Mouse (Mus musculus) kidney, embryonic 16.5 days (tissue): Measurements from ENCODE around the gene Nav2. TPM values are rescaled to one million over a fixed set of nuclear protein-coding genes. Genes with fewer than 3 reads are reported as not detected.

Experiments used
- ATAC-seq: fragments of 200-750 bp; cut with Nextera tagmentation; 2 replicates; pipeline ENCODE4 v1.8.0; 2017; ENCODE audit warnings: moderate TSS enrichment; ENCODE audit not compliant: low FRiP score, low TSS enrichment
- H3K27ac ChIP-seq: fragments of 300-500 bp; sonication (generic); 2 replicates; pipeline ENCODE4 v1.5.1; 2014; ENCODE audit warnings: low read length
- H3K27me3 ChIP-seq: fragments of 300-500 bp; sonication (generic); 2 replicates; pipeline ENCODE4 v1.6.1; 2014; ENCODE audit warnings: low read length, control low read depth, mixed read lengths; ENCODE audit not compliant: insufficient read depth
- H3K36me3 ChIP-seq: fragments of 300-500 bp; sonication (generic); 2 replicates; pipeline ENCODE4 v1.6.1; 2014; ENCODE audit warnings: low read length, control low read depth, mixed read lengths; ENCODE audit not compliant: insufficient read depth
- H3K4me1 ChIP-seq: fragments of 300-500 bp; sonication (generic); 2 replicates; pipeline ENCODE4 v1.6.1; 2014; ENCODE audit warnings: low read length, control low read depth, mixed read lengths; ENCODE audit not compliant: insufficient read depth
- H3K4me2 ChIP-seq: fragments of 300-500 bp; sonication (generic); replicated peaks from 2 replicates; pipeline ENCODE4 v1.6.1; 2014; ENCODE audit warnings: low read depth, low read length
- H3K4me3 ChIP-seq: fragments of 300-500 bp; sonication (generic); 2 replicates; pipeline ENCODE4 v1.5.1; 2014; ENCODE audit warnings: mild to moderate bottlenecking, low read length
- H3K9ac ChIP-seq: fragments of 300-500 bp; sonication (generic); replicated peaks from 2 replicates; pipeline ENCODE4 v1.6.1; 2014; ENCODE audit warnings: low read length
- H3K9me3 ChIP-seq: fragments of 300-500 bp; sonication (generic); 2 replicates; pipeline ENCODE4 v1.6.1; 2016; ENCODE audit warnings: low read length, control low read depth
- WGBS: fragments of 180-500 bp; shearing (Covaris S2); extraction: QIAGEN DNeasy Blood & Tissue Kit; methylation state at CpG from one replicate; pipeline ENCODE4 v1.1.7; 2014; 5-methylcytosine and 5-hydroxymethylcytosine counted together
- polyA plus RNA-seq: library from polyadenylated mRNA; unstranded; fragments of >200 nt; fragmentation: Nextera tagmentation; extraction: Ambion mirVana; gene quantifications from 2 replicates; pipeline ENCODE4 v1.2.1, GENCODE M21; 2015

Nav2 gene
- polyA plus RNA-seq, 1 experiment from 2014 or later: 22.6 TPM

GRCm38 (mm10) chr7:48982573-48982972, 74.1 kb downstream of the Nav2 start:
- no peak for ATAC-seq
- no peak overlapping the region for H3K9ac ChIP-seq
- H3K4me1 ChIP-seq: no peaks in the 10 kb centered on the region
- H3K27me3 ChIP-seq: no peaks in the 10 kb centered on the region
- 85% methylated on average over 7 of the region's 7 CpGs for WGBS
- no peak overlapping the region for H3K4me2 ChIP-seq
- no peaks in the 10 kb centered on the region for H3K36me3 ChIP-seq
- no peaks in the 10 kb centered on the region for H3K9me3 ChIP-seq
- H3K4me3 ChIP-seq: no peak overlapping the region
- H3K27ac ChIP-seq: no peak overlapping the region

GRCm38 (mm10) chr7:48991911-48992552, 83.5 kb downstream of the Nav2 start:
- H3K4me3 ChIP-seq: no peak overlapping the region
- no peak for ATAC-seq
- no peaks in the 10 kb centered on the region for H3K36me3 ChIP-seq
- no peaks in the 10 kb centered on the region for H3K4me1 ChIP-seq
- H3K27ac ChIP-seq: no peak overlapping the region
- 34% methylated on average over 8 of the region's 8 CpGs for WGBS
- no peak overlapping the region for H3K9ac ChIP-seq
- no peaks in the 10 kb centered on the region for H3K27me3 ChIP-seq
- H3K4me2 ChIP-seq: no peak overlapping the region
- no peaks in the 10 kb centered on the region for H3K9me3 ChIP-seq

- H3K4me1 ChIP-seq: no peaks in the 10 kb centered on the region
- H3K4me2 ChIP-seq: no peak overlapping the region
- no peak overlapping the region for H3K4me3 ChIP-seq
- no peaks in the 10 kb centered on the region for H3K36me3 ChIP-seq
- no peaks in the 10 kb centered on the region for H3K9me3 ChIP-seq
- peak; percentile 50; the same call in 1 of the 2 replicates for ATAC-seq
- no peak overlapping the region for H3K9ac ChIP-seq
- H3K27me3 ChIP-seq: no peaks in the 10 kb centered on the region
- no peak overlapping the region for H3K27ac ChIP-seq
- 16% methylated on average over 13 of the region's 13 CpGs for WGBS
Measured at GRCm38 (mm10) chr7:48995171-48995570, 86.7 kb downstream of the Nav2 start.

- WGBS: 78% methylated on average over 8 of the region's 8 CpGs
- Histone ChIP-seq H3K9me3 (no peaks in the 10 kb centered on the region), H3K27me3 (no peaks in the 10 kb centered on the region), H3K4me1 (no peaks in the 10 kb centered on the region), H3K36me3 (no peaks in the 10 kb centered on the region), H3K27ac (no peak overlapping the region), H3K4me2 (no peak overlapping the region), H3K9ac (no peak overlapping the region), H3K4me3 (no peak overlapping the region)
- no peak for ATAC-seq
Measured at GRCm38 (mm10) chr7:48995701-48996100, 87.2 kb downstream of the Nav2 start.

GRCm38 (mm10) chr7:48996829-48997228, 88.3 kb downstream of the Nav2 start:
- Histone ChIP-seq H3K36me3 (no peaks in the 10 kb centered on the region), H3K4me1 (no peaks in the 10 kb centered on the region), H3K9me3 (no peaks in the 10 kb centered on the region), H3K27me3 (no peaks in the 10 kb centered on the region), H3K27ac (no peak overlapping the region), H3K4me2 (no peak overlapping the region), H3K9ac (no peak overlapping the region), H3K4me3 (no peak overlapping the region)
- WGBS: 48% methylated on average over 5 of the region's 5 CpGs
- ATAC-seq: no peak

GRCm38 (mm10) chr7:48998097-48998496, 89.6 kb downstream of the Nav2 start:
- no peak for ATAC-seq
- Histone ChIP-seq H3K4me3 (no peak overlapping the region), H3K27ac (no peak overlapping the region), H3K9me3 (no peaks in the 10 kb centered on the region), H3K9ac (no peak overlapping the region), H3K27me3 (no peaks in the 10 kb centered on the region), H3K4me1 (no peaks in the 10 kb centered on the region), H3K4me2 (no peak overlapping the region), H3K36me3 (no peaks in the 10 kb centered on the region)
- 86% methylated on average over 8 of the region's 8 CpGs for WGBS

- no peak overlapping the region for H3K27ac ChIP-seq
- no peaks in the 10 kb centered on the region for H3K27me3 ChIP-seq
- H3K4me3 ChIP-seq: no peak overlapping the region
- H3K4me1 ChIP-seq: no peaks in the 10 kb centered on the region
- WGBS: 42% methylated on average over 10 of the region's 10 CpGs
- ATAC-seq: 0 out of 2 replicates have a peak, but pooled peaks have one; percentile 50
- H3K9me3 ChIP-seq: no peaks in the 10 kb centered on the region
- no peak overlapping the region for H3K9ac ChIP-seq
- H3K4me2 ChIP-seq: no peak overlapping the region
- H3K36me3 ChIP-seq: no peaks in the 10 kb centered on the region
Measured at GRCm38 (mm10) chr7:48998595-48998994, 90.1 kb downstream of the Nav2 start.

GRCm38 (mm10) chr7:49000816-49001215, 92.3 kb downstream of the Nav2 start:
- no peak overlapping the region for H3K27ac ChIP-seq
- 77% methylated on average over 3 of the region's 3 CpGs for WGBS

GRCm38 (mm10) chr7:49004402-49004801, 95.9 kb downstream of the Nav2 start:
- Histone ChIP-seq H3K9me3 (no peaks in the 10 kb centered on the region), H3K27ac (no peak overlapping the region), H3K4me3 (no peak overlapping the region), H3K4me1 (no peaks in the 10 kb centered on the region), H3K9ac (no peak overlapping the region), H3K4me2 (no peak overlapping the region), H3K36me3 (no peaks in the 10 kb centered on the region), H3K27me3 (no peaks in the 10 kb centered on the region)
- ATAC-seq: peak; percentile 61; the same call in 1 of the 2 replicates
- WGBS: 72% methylated on average over 5 of the region's 5 CpGs

More at GRCm38 (mm10) chr7:49000816-49001215, 92.3 kb downstream of the Nav2 start:
- no peaks in the 10 kb centered on the region for H3K9me3 ChIP-seq
- no peaks in the 10 kb centered on the region for H3K36me3 ChIP-seq
- no peak overlapping the region for H3K4me2 ChIP-seq
- H3K4me3 ChIP-seq: no peak overlapping the region
- H3K9ac ChIP-seq: no peak overlapping the region
- H3K4me1 ChIP-seq: no peaks in the 10 kb centered on the region
- ATAC-seq: no peak
- no peaks in the 10 kb centered on the region for H3K27me3 ChIP-seq

GRCm38 (mm10) chr7:49006886-49007285, 98.4 kb downstream of the Nav2 start:
- no peaks in the 10 kb centered on the region for H3K4me1 ChIP-seq
- H3K4me3 ChIP-seq: no peak overlapping the region
- no peak for ATAC-seq
- no peaks in the 10 kb centered on the region for H3K36me3 ChIP-seq
- no peak overlapping the region for H3K9ac ChIP-seq
- H3K4me2 ChIP-seq: no peak overlapping the region
- no peaks in the 10 kb centered on the region for H3K27me3 ChIP-seq
- no peaks in the 10 kb centered on the region for H3K9me3 ChIP-seq
- no peak overlapping the region for H3K27ac ChIP-seq
- WGBS: 24% methylated on average over 7 of the region's 7 CpGs
